Mouse (Mus musculus): ENCODE measurements around the gene Gm49387. TPM values are rescaled to one million over a fixed set of nuclear protein-coding genes. Genes with fewer than 3 reads are reported as not detected.

Gene Gm49387
- polyA plus RNA-seq, 1 experiment from 2014 or later = 0.73 TPM

GRCm38 (mm10) chr14:31660312-31661093 is 19.8 kb upstream of the Gm49387 start:
- Histone ChIP-seq H3K9ac (0 out of 2 replicates have a peak overlapping the region, but pooled peaks have one; percentile 31), H3K4me3 (no peak overlapping the region), H3K4me1 (replicated peaks) (peaks cover 86% of the 10 kb centered on the region), H3K27ac (replicated peaks) (peak overlapping the region; percentile 99), H3K36me3 (no peaks in the 10 kb centered on the region), H3K27me3 (no peaks in the 10 kb centered on the region), H3K9me3 (no peaks in the 10 kb centered on the region), H3K4me2 (peak overlapping the region; percentile 70)
- no peak for ATAC-seq (ENCODE audit: low read depth)
- WGBS = 25% methylated on average over 7 of the region's 7 CpGs

GRCm38 (mm10) chr14:31659501-31660181 is 19.0 kb upstream of the Gm49387 start:
- peaks cover 77% of the 10 kb centered on the region for H3K4me1 ChIP-seq (replicated peaks)
- H3K9me3 ChIP-seq = no peaks in the 10 kb centered on the region
- no peaks in the 10 kb centered on the region for H3K36me3 ChIP-seq
- peak overlapping the region; percentile 99 for H3K27ac ChIP-seq (replicated peaks)
- WGBS = 43% methylated on average over 10 of the region's 10 CpGs
- H3K4me2 ChIP-seq = no peak overlapping the region
- H3K9ac ChIP-seq = 0 out of 2 replicates have a peak overlapping the region, but pooled peaks have one; percentile 8
- no peaks in the 10 kb centered on the region for H3K27me3 ChIP-seq
- no peak overlapping the region for H3K4me3 ChIP-seq
- ATAC-seq (ENCODE audit: low read depth) = no peak

- no peak for ATAC-seq (ENCODE audit: low read depth)
- no peaks in the 10 kb centered on the region for H3K36me3 ChIP-seq
- WGBS = 94% methylated on average over 8 of the region's 8 CpGs
- peaks cover 63% of the 10 kb centered on the region for H3K4me1 ChIP-seq (replicated peaks)
- H3K27ac ChIP-seq (replicated peaks) = no peak overlapping the region
- H3K9me3 ChIP-seq = no peaks in the 10 kb centered on the region
- H3K4me2 ChIP-seq = no peak overlapping the region
- H3K9ac ChIP-seq = no peak overlapping the region
- no peak overlapping the region for H3K4me3 ChIP-seq
- no peaks in the 10 kb centered on the region for H3K27me3 ChIP-seq
These were observed 17.5 kb upstream of the Gm49387 start for GRCm38 (mm10) chr14:31658126-31658680.

GRCm38 (mm10) chr14:31656857-31657645 is 16.4 kb upstream of the Gm49387 start:
- no peak overlapping the region for H3K4me3 ChIP-seq
- no peaks in the 10 kb centered on the region for H3K9me3 ChIP-seq
- no peak overlapping the region for H3K9ac ChIP-seq
- H3K36me3 ChIP-seq = no peaks in the 10 kb centered on the region
- H3K4me2 ChIP-seq = no peak overlapping the region
- peaks cover 51% of the 10 kb centered on the region for H3K4me1 ChIP-seq (replicated peaks)
- H3K27ac ChIP-seq (replicated peaks) = no peak overlapping the region
- 0 out of 2 replicates have a peak, but pooled peaks have one; percentile 17 for ATAC-seq (ENCODE audit: low read depth)
- 48% methylated on average over 5 of the region's 5 CpGs for WGBS
- H3K27me3 ChIP-seq = no peaks in the 10 kb centered on the region

- H3K36me3 ChIP-seq = no peaks in the 10 kb centered on the region
- H3K4me2 ChIP-seq = no peak overlapping the region
- H3K4me1 ChIP-seq (replicated peaks) = peaks cover 48% of the 10 kb centered on the region
- H3K9me3 ChIP-seq = no peaks in the 10 kb centered on the region
- H3K9ac ChIP-seq = no peak overlapping the region
- ATAC-seq (ENCODE audit: low read depth) = no peak
- H3K4me3 ChIP-seq = no peak overlapping the region
- H3K27me3 ChIP-seq = no peaks in the 10 kb centered on the region
- no peak overlapping the region for H3K27ac ChIP-seq (replicated peaks)
- WGBS = 82% methylated on average over 7 of the region's 7 CpGs
These were observed 15.7 kb upstream of the Gm49387 start for GRCm38 (mm10) chr14:31656386-31656785.

GRCm38 (mm10) chr14:31655406-31655805 is 14.7 kb upstream of the Gm49387 start:
- Histone ChIP-seq H3K27me3 (no peaks in the 10 kb centered on the region), H3K4me1 (replicated peaks) (peaks cover 38% of the 10 kb centered on the region), H3K36me3 (no peaks in the 10 kb centered on the region), H3K4me2 (no peak overlapping the region), H3K9me3 (0 out of 2 replicates have a peak, but pooled peaks cover 2% of the 10 kb centered on the region), H3K9ac (no peak overlapping the region), H3K27ac (replicated peaks) (no peak overlapping the region), H3K4me3 (no peak overlapping the region)
- WGBS = 81% methylated on average over 14 of the region's 14 CpGs
- no peak for ATAC-seq (ENCODE audit: low read depth)

- Histone ChIP-seq H3K27ac (replicated peaks) (no peak overlapping the region), H3K9me3 (0 out of 2 replicates have a peak, but pooled peaks cover 4% of the 10 kb centered on the region), H3K9ac (no peak overlapping the region), H3K36me3 (no peaks in the 10 kb centered on the region), H3K4me1 (replicated peaks) (peaks cover 32% of the 10 kb centered on the region), H3K27me3 (no peaks in the 10 kb centered on the region), H3K4me3 (no peak overlapping the region), H3K4me2 (no peak overlapping the region)
- 86% methylated on average over 5 of the region's 5 CpGs for WGBS
- no peak for ATAC-seq (ENCODE audit: low read depth)
These were observed 14.1 kb upstream of the Gm49387 start for GRCm38 (mm10) chr14:31654816-31655215.

- no peak overlapping the region for H3K27ac ChIP-seq (replicated peaks)
- H3K36me3 ChIP-seq = no peaks in the 10 kb centered on the region
- H3K4me3 ChIP-seq = no peak overlapping the region
- WGBS = 84% methylated on average over 14 of the region's 14 CpGs
- H3K27me3 ChIP-seq = no peaks in the 10 kb centered on the region
- peaks cover 17% of the 10 kb centered on the region for H3K4me1 ChIP-seq (replicated peaks)
- no peak for ATAC-seq (ENCODE audit: low read depth)
- no peak overlapping the region for H3K4me2 ChIP-seq
- H3K9me3 ChIP-seq = 0 out of 2 replicates have a peak, but pooled peaks cover 4% of the 10 kb centered on the region
- H3K9ac ChIP-seq = no peak overlapping the region
These were observed 12.6 kb upstream of the Gm49387 start for GRCm38 (mm10) chr14:31653101-31653875.

GRCm38 (mm10) chr14:31652624-31653023 is 11.9 kb upstream of the Gm49387 start:
- ATAC-seq (ENCODE audit: low read depth) = no peak
- WGBS = 80% methylated on average over 1 of the region's 1 CpGs
- Histone ChIP-seq H3K36me3 (no peaks in the 10 kb centered on the region), H3K4me1 (replicated peaks) (peaks cover 11% of the 10 kb centered on the region; the same call in 1 of the 2 replicates), H3K4me2 (no peak overlapping the region), H3K9me3 (0 out of 2 replicates have a peak, but pooled peaks cover 4% of the 10 kb centered on the region), H3K4me3 (no peak overlapping the region), H3K9ac (no peak overlapping the region), H3K27me3 (no peaks in the 10 kb centered on the region), H3K27ac (replicated peaks) (no peak overlapping the region)

GRCm38 (mm10) chr14:31652106-31652505 is 11.4 kb upstream of the Gm49387 start:
- H3K9ac ChIP-seq = no peak overlapping the region
- no peak overlapping the region for H3K4me3 ChIP-seq
- H3K27me3 ChIP-seq = no peaks in the 10 kb centered on the region
- ATAC-seq (ENCODE audit: low read depth) = no peak
- no peak overlapping the region for H3K27ac ChIP-seq (replicated peaks)
- 84% methylated on average over 5 of the region's 5 CpGs for WGBS
- no peaks in the 10 kb centered on the region for H3K36me3 ChIP-seq
- H3K4me2 ChIP-seq = no peak overlapping the region
- 0 out of 2 replicates have a peak, but pooled peaks cover 4% of the 10 kb centered on the region for H3K9me3 ChIP-seq
- peaks cover 6% of the 10 kb centered on the region; the same call in 1 of the 2 replicates for H3K4me1 ChIP-seq (replicated peaks)

- 90% methylated on average over 7 of the region's 7 CpGs for WGBS
- no peak for ATAC-seq (ENCODE audit: low read depth)
- Histone ChIP-seq H3K4me3 (no peak overlapping the region), H3K9me3 (0 out of 2 replicates have a peak, but pooled peaks cover 4% of the 10 kb centered on the region), H3K27me3 (no peaks in the 10 kb centered on the region), H3K4me1 (replicated peaks) (no peaks in the 10 kb centered on the region), H3K36me3 (no peaks in the 10 kb centered on the region), H3K27ac (replicated peaks) (no peak overlapping the region), H3K9ac (no peak overlapping the region), H3K4me2 (no peak overlapping the region)
These were observed 10.5 kb upstream of the Gm49387 start for GRCm38 (mm10) chr14:31651206-31651605.
